Mouse (Mus musculus) hindbrain, postnatal 0 days (tissue): Measurements from ENCODE around the gene Dppa3. TPM values are rescaled to one million over a fixed set of nuclear protein-coding genes. Genes with fewer than 3 reads are reported as not detected.

Source experiments
- ATAC-seq: fragments of 200-750 bp; cut with Nextera tagmentation; 2 replicates; pipeline ENCODE4 v1.8.0; 2017; ENCODE audit warnings: mild to moderate bottlenecking, moderate TSS enrichment, moderate library complexity
- DNase-seq: peaks from one replicate; pipeline ENCODE4 v3.0.0-alpha.2; 2015; ENCODE audit warnings: low spot score
- H3K27ac ChIP-seq: fragments of 300-500 bp; sonication (generic); 2 replicates; pipeline ENCODE4 v1.5.1; 2014; ENCODE audit warnings: mild to moderate bottlenecking
- H3K27me3 ChIP-seq: fragments of 300-500 bp; sonication (generic); 2 replicates; pipeline ENCODE4 v1.6.1; 2014; ENCODE audit warnings: low read length, mixed read lengths; ENCODE audit not compliant: insufficient read depth
- H3K36me3 ChIP-seq: fragments of 300-500 bp; sonication (generic); 2 replicates; pipeline ENCODE4 v1.6.1; 2014; ENCODE audit warnings: low read length, mixed read lengths; ENCODE audit not compliant: insufficient read depth
- H3K4me1 ChIP-seq: fragments of 300-500 bp; sonication (generic); 2 replicates; pipeline ENCODE4 v1.6.1; 2014; ENCODE audit warnings: antibody characterized with exemption, low read length, mixed read lengths; ENCODE audit not compliant: insufficient read depth
- H3K4me2 ChIP-seq: fragments of 300-500 bp; sonication (generic); 2 replicates; pipeline ENCODE4 v1.6.1; 2014; ENCODE audit warnings: low read depth, mild to moderate bottlenecking, low read length, moderate library complexity, mixed read lengths
- H3K4me3 ChIP-seq: fragments of 300-500 bp; sonication (generic); 2 replicates; pipeline ENCODE4 v1.5.1; 2014; ENCODE audit warnings: low read length
- H3K9ac ChIP-seq: fragments of 300-500 bp; sonication (generic); replicated peaks from 2 replicates; pipeline ENCODE4 v1.6.1; 2014; ENCODE audit warnings: mild to moderate bottlenecking, low read length, moderate library complexity, mixed read lengths
- H3K9me3 ChIP-seq: fragments of 300-500 bp; sonication (generic); 2 replicates; pipeline ENCODE4 v1.6.1; 2016; ENCODE audit warnings: low read length, mixed read lengths
- CTCF ChIP-seq: IDR thresholded peaks from 2 replicates; pipeline ENCODE4 v1.5.1; 2016; ENCODE audit warnings: antibody characterized with exemption, control low read depth, low read depth
- WGBS: fragments of 180-500 bp; shearing (Covaris S2); extraction: QIAGEN DNeasy Blood & Tissue Kit; methylation state at CpG from one replicate; pipeline ENCODE4 v1.1.7; 2014; 5-methylcytosine and 5-hydroxymethylcytosine counted together
- polyA plus RNA-seq: library from polyadenylated mRNA; unstranded; fragments of >200 nt; fragmentation: Nextera tagmentation; extraction: Ambion mirVana; gene quantifications from 2 replicates; pipeline ENCODE4 v1.2.1, GENCODE M21; 2015
- total RNA-seq: library from RNA; depleted of rRNA; stranded (reverse); fragments of >200 nt; gene quantifications from 2 replicates; pipeline ENCODE4 v1.2.3, GENCODE M21; 2014

The Dppa3 gene
- total and polyA plus RNA-seq, 2 experiments from 2014 or later: not detected

GRCm38 (mm10) chr6:122608434-122609376 is 17.5 kb upstream of the Dppa3 start:
- DNase-seq (no peak), ATAC-seq (no peak)
- Histone ChIP-seq H3K4me3 (no peak overlapping the region), H3K27ac (no peak overlapping the region), H3K27me3 (no peaks in the 10 kb centered on the region), H3K36me3 (no peaks in the 10 kb centered on the region), H3K4me2 (no peak overlapping the region), H3K9ac (no peak overlapping the region), H3K9me3 (no peaks in the 10 kb centered on the region), H3K4me1 (no peaks in the 10 kb centered on the region)
- no peak for TF ChIP-seq CTCF
- WGBS: 74% methylated on average over 10 of the region's 10 CpGs

- H3K27me3 ChIP-seq: no peaks in the 10 kb centered on the region
- H3K4me1 ChIP-seq: no peaks in the 10 kb centered on the region
- no peak overlapping the region for H3K9ac ChIP-seq
- no peaks in the 10 kb centered on the region for H3K9me3 ChIP-seq
- no peaks in the 10 kb centered on the region for H3K36me3 ChIP-seq
- H3K4me3 ChIP-seq: no peak overlapping the region
- H3K27ac ChIP-seq: no peak overlapping the region
- 74% methylated on average over 9 of the region's 9 CpGs for WGBS
- ATAC-seq: no peak
- TF ChIP-seq CTCF: no peak
- H3K4me2 ChIP-seq: no peak overlapping the region
- no peak for DNase-seq
These were observed 16.9 kb upstream of the Dppa3 start for GRCm38 (mm10) chr6:122609377-122609728.

GRCm38 (mm10) chr6:122609771-122610170 is 16.4 kb upstream of the Dppa3 start, which contains the start of gene Gdf3:
Gdf3 (minus strand) TSS chr6:122610087.
- DNase-seq: peak; percentile 26
- Histone ChIP-seq H3K4me1 (no peaks in the 10 kb centered on the region), H3K27me3 (no peaks in the 10 kb centered on the region), H3K4me3 (no peak within 1 kb of the TSS), H3K9me3 (no peaks in the 10 kb centered on the region), H3K27ac (no peak within 1 kb of the TSS), H3K36me3 (no peaks in the 10 kb centered on the region), H3K9ac (no peak within 1 kb of the TSS), H3K4me2 (no peak within 1 kb of the TSS)
- ATAC-seq: peak; percentile 40; the same call in 1 of the 2 replicates
- WGBS: 61% methylated on average over 14 of the region's 14 CpGs
- no peak for TF ChIP-seq CTCF

- Histone ChIP-seq H3K4me1 (no peaks in the 10 kb centered on the region), H3K9me3 (no peaks in the 10 kb centered on the region), H3K36me3 (no peaks in the 10 kb centered on the region), H3K9ac (no peak overlapping the region), H3K4me3 (no peak overlapping the region), H3K27ac (no peak overlapping the region), H3K4me2 (no peak overlapping the region), H3K27me3 (no peaks in the 10 kb centered on the region)
- TF ChIP-seq CTCF: no peak
- ATAC-seq (no peak), DNase-seq (no peak)
- WGBS: 84% methylated on average over 4 of the region's 4 CpGs
These were observed 13.8 kb upstream of the Dppa3 start for GRCm38 (mm10) chr6:122612426-122612825.

GRCm38 (mm10) chr6:122614047-122614446 is 12.2 kb upstream of the Dppa3 start:
- Histone ChIP-seq H3K9ac (no peak overlapping the region), H3K4me1 (no peaks in the 10 kb centered on the region), H3K27ac (no peak overlapping the region), H3K9me3 (no peaks in the 10 kb centered on the region), H3K36me3 (no peaks in the 10 kb centered on the region), H3K4me3 (no peak overlapping the region), H3K4me2 (no peak overlapping the region), H3K27me3 (no peaks in the 10 kb centered on the region)
- 63% methylated on average over 2 of the region's 2 CpGs for WGBS
- ATAC-seq (no peak), DNase-seq (no peak)
- peak; percentile 56 for TF ChIP-seq CTCF

GRCm38 (mm10) chr6:122616022-122616421 is 10.2 kb upstream of the Dppa3 start:
- no peaks in the 10 kb centered on the region for H3K36me3 ChIP-seq
- ATAC-seq: no peak
- H3K9ac ChIP-seq: no peak overlapping the region
- no peaks in the 10 kb centered on the region for H3K4me1 ChIP-seq
- 69% methylated on average over 3 of the region's 3 CpGs for WGBS
- TF ChIP-seq CTCF: no peak
- no peak overlapping the region for H3K4me3 ChIP-seq
- H3K9me3 ChIP-seq: no peaks in the 10 kb centered on the region
- no peaks in the 10 kb centered on the region for H3K27me3 ChIP-seq
- H3K27ac ChIP-seq: no peak overlapping the region
- no peak for DNase-seq
- no peak overlapping the region for H3K4me2 ChIP-seq

GRCm38 (mm10) chr6:122621066-122621465 is 5.1 kb upstream of the Dppa3 start:
- Histone ChIP-seq H3K4me2 (no peak overlapping the region), H3K27ac (no peak overlapping the region), H3K27me3 (no peaks in the 10 kb centered on the region), H3K36me3 (no peaks in the 10 kb centered on the region), H3K9me3 (no peaks in the 10 kb centered on the region), H3K4me3 (no peak overlapping the region), H3K4me1 (no peaks in the 10 kb centered on the region), H3K9ac (no peak overlapping the region)
- DNase-seq (no peak), ATAC-seq (no peak)
- 92% methylated on average over 6 of the region's 6 CpGs for WGBS
- TF ChIP-seq CTCF: no peak
